Mouse (Mus musculus) spleen, embryonic (tissue): ENCODE measurements at regions not wholly inside any gene's neighbourhood (a gene's known extent, or its start where the extent isn't known, plus 50 kb on each side); places are given as distances from the start of the nearest gene placed in this dataset.
"Not testable (repeated sequence)": the region's sequence is repeated elsewhere in the genome, so short reads cannot be mapped to it uniquely, and the experiment has no call there.

Experiments used
- CTCF ChIA-PET: fragments of 350-600 bp; sonication (Branson Sonifier 250); formaldehyde crosslinking; loops from one replicate; lab custom pipeline; 2022; lab: Charles Lee

- CTCF ChIA-PET = no interaction called here
These were observed 797.4 kb upstream of the Impad1 start for GRCm38 (mm10) chr4:5590531-5590930.

GRCm38 (mm10) chr4:5587465-5587864, 794.3 kb upstream of the Impad1 start:
- CTCF ChIA-PET = no interaction called here

GRCm38 (mm10) chr4:5585205-5585604, 792.0 kb upstream of the Impad1 start:
- CTCF ChIA-PET = interaction anchor here (0.6 kb wide), 1 partner anchor 311 kb away, joined by 3 read pairs; no protein-coding TSS in a partner anchor

- CTCF ChIA-PET = interaction anchor here (0.7 kb wide), 1 partner anchor 26 kb away, joined by 3 read pairs; no protein-coding TSS in a partner anchor
These were observed 791.0 kb upstream of the Impad1 start for GRCm38 (mm10) chr4:5583989-5584677.

GRCm38 (mm10) chr4:5568076-5568475, 774.9 kb upstream of the Impad1 start:
- CTCF ChIA-PET = no interaction called here

GRCm38 (mm10) chr4:5560001-5560657, 767.0 kb upstream of the Impad1 start:
- CTCF ChIA-PET = no interaction called here

GRCm38 (mm10) chr4:5540155-5540554, 747.0 kb upstream of the Impad1 start:
- CTCF ChIA-PET = no interaction called here

GRCm38 (mm10) chr4:5530416-5530815, 737.3 kb upstream of the Impad1 start:
- CTCF ChIA-PET = no interaction called here

- CTCF ChIA-PET = no interaction called here
These were observed 725.4 kb upstream of the Impad1 start for GRCm38 (mm10) chr4:5518522-5518921.

GRCm38 (mm10) chr4:5515426-5515825, 722.3 kb upstream of the Impad1 start:
- CTCF ChIA-PET = not testable (repeated sequence)

GRCm38 (mm10) chr4:5511743-5512142, 718.6 kb upstream of the Impad1 start:
- CTCF ChIA-PET = no interaction called here

- CTCF ChIA-PET = no interaction called here
These were observed 716.2 kb upstream of the Impad1 start for GRCm38 (mm10) chr4:5509398-5509797.

GRCm38 (mm10) chr4:5495012-5495411, 701.9 kb upstream of the Impad1 start:
- CTCF ChIA-PET = no interaction called here

GRCm38 (mm10) chr4:5494072-5495000, 701.2 kb upstream of the Impad1 start:
- CTCF ChIA-PET = no interaction called here

GRCm38 (mm10) chr4:5486786-5487185, 693.6 kb upstream of the Impad1 start:
- CTCF ChIA-PET = no interaction called here

GRCm38 (mm10) chr4:5471891-5472558, 678.9 kb upstream of the Impad1 start:
- CTCF ChIA-PET = interaction anchor here (0.7 kb wide), 1 partner anchor 20 kb away, joined by 3 read pairs; no protein-coding TSS in a partner anchor

GRCm38 (mm10) chr4:5459028-5459695, 666.0 kb upstream of the Impad1 start:
- CTCF ChIA-PET = no interaction called here

- CTCF ChIA-PET = no interaction called here
These were observed 657.3 kb upstream of the Impad1 start for GRCm38 (mm10) chr4:5450417-5450816.

- CTCF ChIA-PET = no interaction called here
These were observed 648.3 kb upstream of the Impad1 start for GRCm38 (mm10) chr4:5441339-5442019.

- CTCF ChIA-PET = no interaction called here
These were observed 643.9 kb upstream of the Impad1 start for GRCm38 (mm10) chr4:5437076-5437475.
